Mouse (Mus musculus) T-cell, adult 66 days (primary cell): Measurements from ENCODE around the gene Kcnh5. TPM values are rescaled to one million over a fixed set of nuclear protein-coding genes. Genes with fewer than 3 reads are reported as not detected.

Source experiments
- total RNA-seq, 2 experiments: library from RNA; stranded (reverse); gene quantifications; 3 replicates in 1 of 2; 4 replicates in 1 of 2; pipeline ENCODE4 v1.2.4; 2023

Kcnh5 gene
- under 1 TPM; 0.41 to 0.47 TPM for total RNA-seq

DNA sequence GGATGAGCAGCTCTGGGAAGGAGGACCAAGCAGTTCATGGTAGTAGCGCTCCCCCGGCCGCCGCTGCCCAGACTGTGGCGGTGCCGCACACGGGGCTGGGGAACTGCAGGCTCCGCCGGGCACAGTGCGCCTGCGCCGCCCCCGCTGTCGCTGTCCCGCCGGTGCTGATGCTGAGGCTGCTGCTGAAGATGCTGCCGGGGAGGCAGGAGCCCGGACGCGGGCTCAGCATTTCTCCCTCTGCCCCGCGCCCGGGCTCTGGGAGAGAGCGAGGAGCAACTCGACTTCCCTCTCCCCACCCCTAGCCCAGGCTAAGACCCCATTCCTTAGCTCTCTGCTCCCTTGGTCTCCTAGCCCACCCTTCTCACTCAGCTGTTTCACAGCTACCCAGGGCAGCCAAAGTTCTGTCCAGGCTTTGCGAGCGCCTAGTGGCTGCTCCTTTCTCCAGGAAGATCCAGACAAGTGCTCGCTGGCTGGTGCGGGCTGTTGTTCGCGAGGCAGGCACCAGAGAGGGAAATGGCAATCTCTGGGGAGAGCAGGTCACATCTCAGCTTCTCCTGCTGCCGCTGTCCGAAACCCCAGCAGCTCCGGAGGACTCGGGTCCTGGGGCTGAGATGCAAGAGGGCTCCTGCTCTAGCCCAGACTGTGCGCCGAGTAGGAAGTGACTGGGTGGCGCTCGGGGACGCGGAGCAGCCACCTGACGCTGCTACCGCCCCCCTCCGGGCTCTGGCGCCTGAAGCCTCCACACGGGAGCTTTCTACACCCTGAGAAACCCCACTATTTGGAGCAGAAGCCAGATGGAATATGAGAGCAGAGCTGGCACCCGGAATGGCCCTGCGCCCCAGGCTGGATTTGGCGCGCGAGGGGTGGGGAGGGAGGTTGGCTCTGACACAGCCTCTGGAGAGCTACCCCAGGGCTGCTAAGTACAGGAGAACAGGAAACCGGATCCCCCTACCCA lies at the start of gene Kcnh5:
TSS of gene Kcnh5 (minus strand) at position 642 of the 955 bp plus-strand sequence.

Other genes starting within 250 kb of the Kcnh5 start
- gene Rhoj, start 131.0 kb upstream of the Kcnh5 start, total RNA-seq, result not detected
- gene Gphb5, start 239.4 kb upstream of the Kcnh5 start, total RNA-seq, result not detected